Mouse (Mus musculus) megakaryocyte, embryonic 14.5 days (primary cell): ENCODE data around the gene Ptprg. TPM values are rescaled to one million over a fixed set of nuclear protein-coding genes. Genes with fewer than 3 reads are reported as not detected.
"Not testable (repeated sequence)": the region's sequence is repeated elsewhere in the genome, so short reads cannot be mapped to it uniquely, and the experiment has no call there.

ENCODE experiments used
- H3K27me3 ChIP-seq: replicated peaks from 2 replicates; pipeline ENCODE3; 2012; ENCODE audit warnings: inconsistent platforms
- H3K36me3 ChIP-seq: replicated peaks from 2 replicates; pipeline ENCODE3; 2012; ENCODE audit warnings: low read length, inconsistent platforms, mixed read lengths
- H3K4me1 ChIP-seq: 2 replicates; pipeline ENCODE4 v1.6.1; 2012; ENCODE audit warnings: inconsistent platforms
- H3K4me3 ChIP-seq: replicated peaks from 2 replicates; pipeline ENCODE3; 2012; ENCODE audit warnings: moderate library complexity, mild to moderate bottlenecking, inconsistent platforms
- H3K9me3 ChIP-seq: 2 replicates; pipeline ENCODE4 v1.6.1; 2012; ENCODE audit warnings: inconsistent platforms
- FLI1 ChIP-seq: IDR thresholded peaks from 2 replicates; pipeline ENCODE4 v1.6.1; 2012; ENCODE audit warnings: low read length, inconsistent platforms, mixed read lengths
- GATA1 ChIP-seq: IDR thresholded peaks from 3 replicates; pipeline ENCODE4 v1.6.1; 2012; ENCODE audit warnings: mixed read lengths, low read length, inconsistent platforms, borderline replicate concordance
- polyA plus RNA-seq: library from polyadenylated mRNA; stranded (reverse); fragments of >175 nt; gene quantifications from 2 replicates; pipeline ENCODE4 v1.2.3, GENCODE M21; 2012; ENCODE audit warnings: low replicate concordance; ENCODE audit not compliant: insufficient read depth

The Ptprg gene
- polyA plus RNA-seq, 1 experiment: 0.09 TPM

DNA sequence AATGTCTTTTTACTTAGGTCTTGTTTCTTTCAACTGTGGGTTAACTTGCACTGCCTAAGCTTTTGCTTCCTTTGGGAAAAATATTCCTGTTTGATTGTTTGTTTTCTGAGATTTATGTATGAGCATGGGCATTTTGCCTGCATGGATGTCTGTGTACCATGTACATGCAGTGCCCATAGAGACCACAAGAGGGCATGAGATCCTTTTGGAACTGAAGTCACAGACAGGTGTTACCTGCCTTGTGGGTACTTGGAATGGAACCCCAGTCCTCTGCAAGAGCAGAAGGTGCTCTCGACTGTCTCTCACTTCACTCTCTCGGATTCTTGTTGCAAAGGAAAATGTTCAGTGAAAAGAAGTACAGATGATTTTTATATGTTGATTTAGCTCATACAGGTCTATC, 655.2 kb downstream of the Ptprg start:
- Histone ChIP-seq H3K36me3 (no peaks in the 10 kb centered on the region), H3K27me3 (no peaks in the 10 kb centered on the region), H3K9me3 (no peaks in the 10 kb centered on the region), H3K4me1 (no peaks in the 10 kb centered on the region), H3K4me3 (no peak overlapping the region)
- TF ChIP-seq GATA1 (no peak), FLI1 (no peak)

DNA sequence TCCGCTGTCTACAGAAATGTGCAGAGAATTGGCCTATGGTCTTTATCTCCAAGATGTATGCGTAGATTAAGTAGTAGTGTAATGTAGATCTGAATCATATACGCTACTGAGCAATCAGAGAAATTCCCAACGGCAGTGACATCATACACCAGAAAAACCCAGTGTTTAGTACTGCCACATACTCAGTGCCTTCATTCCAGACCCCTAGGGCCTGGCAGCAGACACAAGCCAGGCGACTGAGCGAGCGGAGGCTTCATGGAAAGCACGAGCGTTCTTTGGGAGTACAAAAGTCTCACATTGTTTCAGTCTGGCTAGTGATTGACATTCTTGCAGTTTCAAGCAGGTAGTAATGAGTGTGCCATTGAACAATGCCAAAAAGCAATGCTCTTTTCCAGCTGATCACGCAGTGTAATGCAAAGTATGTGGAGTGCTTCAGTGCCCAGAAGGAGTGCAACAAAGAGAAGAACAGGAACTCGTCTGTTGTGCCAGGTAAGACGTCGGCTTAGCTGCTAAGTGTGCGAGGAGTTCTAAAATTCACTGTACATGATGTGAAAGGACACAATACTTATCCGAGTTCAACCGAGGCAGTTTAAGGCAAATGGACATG, 665.3 kb downstream of the Ptprg start:
- no peak overlapping the region for H3K4me3 ChIP-seq
- TF ChIP-seq FLI1: no peak
- no peak for TF ChIP-seq GATA1
- H3K36me3 ChIP-seq: no peaks in the 10 kb centered on the region
- H3K4me1 ChIP-seq: no peaks in the 10 kb centered on the region
- H3K9me3 ChIP-seq: no peaks in the 10 kb centered on the region; the same call in 1 of the 2 replicates
- no peaks in the 10 kb centered on the region for H3K27me3 ChIP-seq

DNA sequence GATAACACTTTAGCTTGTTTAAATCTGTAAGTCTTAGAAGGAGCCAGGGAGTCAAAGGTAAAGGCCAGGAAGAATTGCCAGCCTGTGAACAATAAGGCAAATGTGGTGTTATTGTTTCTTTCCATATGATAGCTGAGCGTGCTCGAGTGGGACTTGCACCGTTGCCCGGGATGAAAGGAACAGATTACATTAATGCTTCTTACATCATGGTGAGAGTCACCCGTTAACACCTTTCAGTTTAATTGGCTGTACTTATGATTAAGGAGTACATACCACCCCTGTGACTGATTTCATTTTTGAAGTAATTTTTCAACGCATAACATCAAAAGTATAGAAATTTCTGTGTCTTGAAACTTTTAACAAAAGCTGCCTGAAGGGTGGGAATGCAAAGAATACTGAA, 666.5 kb downstream of the Ptprg start:
- Histone ChIP-seq H3K4me1 (no peaks in the 10 kb centered on the region), H3K9me3 (no peaks in the 10 kb centered on the region; the same call in 1 of the 2 replicates), H3K4me3 (no peak overlapping the region), H3K27me3 (no peaks in the 10 kb centered on the region), H3K36me3 (no peaks in the 10 kb centered on the region)
- TF ChIP-seq FLI1: no peak
- TF ChIP-seq GATA1: no peak

DNA sequence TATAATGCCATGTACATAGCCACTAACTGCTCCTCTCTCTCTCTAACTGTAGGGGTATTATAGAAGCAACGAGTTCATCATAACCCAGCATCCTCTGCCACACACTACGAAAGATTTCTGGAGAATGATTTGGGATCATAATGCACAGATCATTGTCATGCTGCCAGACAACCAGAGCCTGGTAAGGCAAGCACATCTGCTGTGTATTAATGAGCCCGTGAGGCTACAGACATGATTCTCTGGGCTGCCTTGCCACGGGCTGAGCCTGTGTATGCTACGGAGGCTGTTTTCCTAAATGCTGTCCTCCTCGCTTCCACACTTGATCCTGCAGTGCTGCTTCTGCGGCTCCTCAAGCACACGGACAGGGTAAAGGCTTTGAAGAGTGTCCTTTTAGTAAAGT, 667.2 kb downstream of the Ptprg start:
- H3K4me1 ChIP-seq: no peaks in the 10 kb centered on the region
- H3K4me3 ChIP-seq: no peak overlapping the region
- no peaks in the 10 kb centered on the region for H3K36me3 ChIP-seq
- TF ChIP-seq FLI1 (no peak), GATA1 (no peak)
- no peaks in the 10 kb centered on the region for H3K27me3 ChIP-seq
- no peaks in the 10 kb centered on the region; the same call in 1 of the 2 replicates for H3K9me3 ChIP-seq

DNA sequence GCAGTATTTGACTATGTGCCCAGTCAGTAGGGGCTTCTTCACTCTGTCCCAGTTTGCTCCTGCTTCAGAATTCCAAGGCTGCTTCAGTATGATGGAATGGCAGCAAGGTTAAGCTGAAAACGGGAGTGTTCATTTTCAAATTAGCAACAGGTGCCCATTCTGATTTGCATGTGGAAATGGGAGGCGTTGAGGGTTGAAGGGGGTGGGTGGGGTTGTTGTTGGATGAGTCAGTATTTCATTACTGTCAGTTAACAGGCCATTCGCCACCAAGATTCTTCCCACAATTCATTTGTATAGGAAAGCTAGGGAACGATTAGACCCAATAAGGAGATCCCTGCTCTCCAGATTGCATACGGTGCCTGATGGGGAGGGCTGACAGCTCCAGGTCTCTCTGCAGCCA, 668.2 kb downstream of the Ptprg start:
- no peaks in the 10 kb centered on the region for H3K4me1 ChIP-seq
- no peak for TF ChIP-seq GATA1
- TF ChIP-seq FLI1: no peak

DNA sequence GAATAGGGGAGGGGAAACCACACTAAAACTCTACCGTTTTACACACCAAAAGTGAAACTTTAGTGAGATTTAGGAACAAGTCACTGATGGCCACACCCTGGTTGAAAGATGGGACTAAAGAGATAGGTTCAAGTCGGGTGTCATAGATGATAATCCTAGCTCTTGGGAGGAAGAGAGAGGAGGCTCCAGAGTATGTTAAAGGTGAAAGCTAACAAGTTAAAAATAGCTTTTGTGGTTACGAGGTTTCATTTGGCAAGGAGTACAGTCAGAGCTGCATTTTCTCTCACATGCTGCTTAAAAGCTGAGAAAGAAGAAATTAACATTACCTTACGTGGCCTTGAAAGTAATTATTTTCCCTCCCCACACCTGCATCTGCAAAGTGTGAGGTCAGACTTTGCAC, 690.4 kb downstream of the Ptprg start:
- H3K9me3 ChIP-seq: no peaks in the 10 kb centered on the region
- no peaks in the 10 kb centered on the region for H3K36me3 ChIP-seq
- TF ChIP-seq GATA1 (no peak), FLI1 (no peak)
- no peaks in the 10 kb centered on the region for H3K4me1 ChIP-seq
- no peaks in the 10 kb centered on the region for H3K27me3 ChIP-seq
- no peak overlapping the region for H3K4me3 ChIP-seq

More for the DNA sequence above, 668.2 kb downstream of the Ptprg start:
- no peaks in the 10 kb centered on the region; the same call in 1 of the 2 replicates for H3K9me3 ChIP-seq
- no peaks in the 10 kb centered on the region for H3K36me3 ChIP-seq
- H3K27me3 ChIP-seq: no peaks in the 10 kb centered on the region
- H3K4me3 ChIP-seq: no peak overlapping the region

DNA sequence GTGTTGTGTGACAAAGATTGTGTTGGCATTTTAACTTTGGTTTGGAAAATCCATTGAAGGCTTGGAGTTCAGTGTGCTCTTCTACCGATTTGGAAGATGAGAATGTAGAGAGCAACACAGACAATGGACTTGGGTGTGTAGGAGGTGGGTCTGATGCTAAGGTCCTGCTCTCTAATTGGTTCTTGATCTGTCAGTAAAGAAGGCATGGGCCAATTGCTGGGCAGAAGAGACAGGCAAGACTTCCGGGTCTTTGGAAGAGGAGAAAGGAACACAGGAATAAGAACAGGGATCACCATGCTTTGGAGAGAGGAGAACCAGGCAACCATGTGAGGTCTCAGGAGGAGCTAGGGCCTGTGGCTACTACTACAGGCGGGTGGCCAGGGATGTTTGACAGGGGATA, 722.7 kb downstream of the Ptprg start:
- peaks cover 5% of the 10 kb centered on the region for H3K27me3 ChIP-seq
- no peak for TF ChIP-seq GATA1
- no peak for TF ChIP-seq FLI1
- no peaks in the 10 kb centered on the region for H3K9me3 ChIP-seq
- no peaks in the 10 kb centered on the region for H3K36me3 ChIP-seq
- H3K4me3 ChIP-seq: no peak overlapping the region
- no peaks in the 10 kb centered on the region for H3K4me1 ChIP-seq

DNA sequence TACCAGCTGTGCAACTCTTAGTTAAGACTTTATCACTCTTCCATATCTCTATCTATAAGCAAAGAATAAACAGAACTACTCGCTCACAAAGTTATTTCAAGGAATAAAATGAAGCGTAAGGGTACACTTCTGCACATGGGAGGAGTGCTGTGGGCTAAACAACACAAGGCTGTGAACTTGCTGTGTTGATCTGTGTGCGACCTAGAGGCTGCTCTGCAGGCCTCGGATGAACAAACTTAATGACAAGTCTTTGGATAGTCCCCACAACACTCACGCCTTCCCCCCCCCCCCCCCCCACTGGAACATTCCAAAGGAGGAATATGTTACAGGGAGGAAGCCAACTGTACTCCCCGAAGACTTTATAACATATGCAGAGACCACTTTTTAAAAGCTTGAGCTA, 730.3 kb downstream of the Ptprg start, which contains the start of gene Gm49355:
Gene Gm49355 (plus strand): TSS at position 336 of the 400 bp plus-strand sequence.
- no peaks in the 10 kb centered on the region for H3K9me3 ChIP-seq
- H3K4me1 ChIP-seq: peaks cover 5% of the 10 kb centered on the region; the same call in 1 of the 2 replicates
- peaks cover 2% of the 10 kb centered on the region for H3K27me3 ChIP-seq
- H3K36me3 ChIP-seq: peaks cover 23% of the 10 kb centered on the region
- peak within 1 kb of the TSS; percentile 94 for H3K4me3 ChIP-seq
- no peak for TF ChIP-seq FLI1
- TF ChIP-seq GATA1: no peak

DNA sequence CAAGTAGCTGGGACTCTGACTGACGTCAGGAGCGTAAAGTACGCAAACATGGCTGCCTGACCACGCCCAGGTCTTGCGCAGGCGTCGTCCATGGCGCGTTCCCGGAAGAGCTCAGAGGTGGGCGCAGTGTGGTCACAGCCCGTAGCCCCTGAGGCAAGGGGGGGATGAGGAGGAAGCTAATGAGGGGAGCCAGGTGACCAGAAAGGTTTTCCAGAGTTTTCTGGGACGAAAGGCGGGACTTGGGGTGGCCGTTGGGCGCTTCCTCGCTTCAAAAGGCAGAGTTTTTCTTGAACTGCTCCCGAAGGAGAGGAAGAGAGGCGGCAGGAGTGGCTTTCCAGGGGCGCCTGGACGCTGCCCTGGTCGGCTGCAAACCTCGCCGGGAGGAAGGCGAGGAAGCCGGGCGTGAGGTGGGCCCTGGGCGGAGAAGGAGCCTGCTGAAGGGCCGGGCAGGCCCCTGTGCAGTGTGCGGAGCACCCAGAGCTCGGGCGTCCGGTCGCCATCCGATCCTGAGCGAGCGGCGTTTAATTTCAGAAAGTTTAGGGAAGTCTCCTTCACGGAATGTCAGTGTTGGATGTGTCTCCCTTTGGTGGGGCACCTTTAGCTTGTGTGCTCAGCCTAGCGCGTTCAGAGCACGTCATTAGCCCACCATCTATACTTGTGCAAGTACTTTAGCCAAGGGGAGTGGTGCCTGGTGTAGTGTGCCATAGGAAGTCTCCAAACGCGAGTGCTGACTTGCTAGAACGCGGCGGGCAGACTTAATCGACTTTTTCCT, 731.0 kb downstream of the Ptprg start, which contains the start of gene 3830406C13Rik:
Gene 3830406C13Rik (plus strand): TSS at position 33 of the 772 bp plus-strand sequence.
- Histone ChIP-seq H3K4me1 (peaks cover 10% of the 10 kb centered on the region), H3K27me3 (peaks cover 2% of the 10 kb centered on the region)
- TF ChIP-seq GATA1 (no peak), FLI1 (no peak)

DNA sequence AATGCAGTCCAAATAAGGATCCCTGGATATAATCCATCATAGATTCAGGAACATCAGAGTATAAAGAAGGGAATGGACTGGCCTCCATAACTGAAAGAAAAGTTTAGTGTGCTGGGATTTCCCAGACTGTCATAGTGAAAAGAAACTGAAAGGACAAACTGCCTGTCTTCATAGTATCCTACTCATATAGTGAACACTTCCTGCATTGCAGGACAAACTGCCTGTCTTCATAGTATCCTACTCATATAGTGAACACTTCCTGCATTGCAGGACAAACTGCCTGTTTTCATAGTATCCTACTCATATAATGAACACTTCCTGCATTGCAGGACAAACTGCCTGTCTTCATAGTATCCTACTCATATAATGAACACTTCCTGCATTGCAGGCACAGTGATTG, 736.4 kb downstream of the Ptprg start:
- Histone ChIP-seq H3K36me3 (peaks cover 73% of the 10 kb centered on the region), H3K4me1 (peaks cover 10% of the 10 kb centered on the region)
- not testable (repeated sequence) for H3K9me3 ChIP-seq, H3K27me3 ChIP-seq, H3K4me3 ChIP-seq

More for the DNA sequence above, 731.0 kb downstream of the Ptprg start, which contains the start of gene 3830406C13Rik:
- Histone ChIP-seq H3K4me3 (peak within 1 kb of the TSS; percentile 94), H3K9me3 (no peaks in the 10 kb centered on the region), H3K36me3 (peaks cover 30% of the 10 kb centered on the region)

Other genes starting within 250 kb of the Ptprg start
- gene Gm3839, start 196.8 kb upstream of the Ptprg start, polyA plus RNA-seq: 0.55 TPM in 1 of 2 replicates, not detected in the other